Mouse (Mus musculus) kidney, adult 2 months (tissue): ENCODE measurements at regions not wholly inside any gene's neighbourhood (a gene's known extent, or its start where the extent isn't known, plus 50 kb on each side); places are given as distances from the start of the nearest gene placed in this dataset.

Experiments used
- CTCF ChIP-seq: fragments of 200-500 bp; conservative IDR thresholded peaks from 2 replicates; pipeline ENCODE4 v1.5.1; 2011; ENCODE audit warnings: low read depth, mild to moderate bottlenecking, control low read depth, low read length, moderate library complexity, mixed read lengths; ENCODE audit not compliant: insufficient read depth, insufficient read length
- POLR2A ChIP-seq: fragments of 200-500 bp; IDR thresholded peaks from one replicate; pipeline ENCODE4 v1.6.1; 2011; ENCODE audit warnings: low read depth, low read length, control low read depth

GRCm38 (mm10) chr17:84858830-84859229, 68.2 kb upstream of the Lrpprc start:
- TF ChIP-seq POLR2A, result no peak
- no peak for TF ChIP-seq CTCF
